8 mouse cellular contexts compared by ENCODE assay signal in genomic region chr12:31074355-31074786, GRCm38 (mm10). TPM values are rescaled to one million over a fixed set of nuclear protein-coding genes. Genes with fewer than 3 reads are reported as not detected.
A peak's percentile ranks its signal among the peaks of the same experiment; 100 is the strongest.
ATAC-seq lines count a peak whose summit lies in the region.
"Not testable (repeated sequence)": the region's sequence is repeated elsewhere in the genome, so short reads cannot be mapped to it uniquely, and the experiment has no call there.
"Had no signal": no experiment of that assay in that cellular context is flagged by ENCODE, and none has a peak within 500 bp of the region (broad histone marks: within the 10 kb centered on the region; RNA-seq: fewer than 3 reads in every experiment).

No protein-coding gene starts in this region.

- H3K9me3 ChIP-seq in embryonic facial prominence, embryonic 12.5 days; forebrain, embryonic 16.5 days (ENCODE audit: control insufficient read depth, low read length); kidney, embryonic 14.5 days (ENCODE audit: control insufficient read depth, low read length); liver, embryonic 12.5 days (replicated peaks); neural tube, embryonic 15.5 days (replicated peaks): not testable (repeated sequence)

- H3K4me1 ChIP-seq in embryonic facial prominence, embryonic 12.5 days, result peaks cover 14% of the 10 kb centered on the region
- peaks cover 16% of the 10 kb centered on the region for H3K4me1 ChIP-seq in forebrain, embryonic 16.5 days (replicated peaks; ENCODE audit: control insufficient read depth, insufficient read depth, low read length)
- not testable (repeated sequence) for H3K4me1 ChIP-seq in kidney, embryonic 14.5 days (ENCODE audit: control insufficient read depth, insufficient read depth, low read length)
- peaks cover 57% of the 10 kb centered on the region for H3K4me1 ChIP-seq in liver, embryonic 12.5 days
- peaks cover 19% of the 10 kb centered on the region for H3K4me1 ChIP-seq in neural tube, embryonic 15.5 days

- H3K4me3 ChIP-seq in embryonic facial prominence, embryonic 12.5 days, result peak overlapping the region; percentile 50
- peak overlapping the region; percentile 46 for H3K4me3 ChIP-seq in forebrain, embryonic 16.5 days (replicated peaks; ENCODE audit: low read length)
- peak overlapping the region; percentile 57 for H3K4me3 ChIP-seq in kidney, embryonic 14.5 days (ENCODE audit: low read length)
- peak overlapping the region; percentile 71 for H3K4me3 ChIP-seq in liver, embryonic 12.5 days
- H3K4me3 ChIP-seq in neural tube, embryonic 15.5 days (replicated peaks), result peak overlapping the region; percentile 46

- not testable (repeated sequence) for H3K36me3 ChIP-seq in embryonic facial prominence, embryonic 12.5 days; forebrain, embryonic 16.5 days (ENCODE audit: control insufficient read depth, insufficient read depth); kidney, embryonic 14.5 days (ENCODE audit: control insufficient read depth, insufficient read depth, low read length); liver, embryonic 12.5 days; neural tube, embryonic 15.5 days

- peaks cover 47% of the 10 kb centered on the region for H3K27me3 ChIP-seq in embryonic facial prominence, embryonic 12.5 days
- peaks cover 34% of the 10 kb centered on the region for H3K27me3 ChIP-seq in forebrain, embryonic 16.5 days (replicated peaks; ENCODE audit: control insufficient read depth, insufficient read depth, low read length)
- peaks cover 29% of the 10 kb centered on the region for H3K27me3 ChIP-seq in kidney, embryonic 14.5 days (ENCODE audit: control insufficient read depth, insufficient read depth, low read length)
- peaks cover 13% of the 10 kb centered on the region for H3K27me3 ChIP-seq in liver, embryonic 12.5 days (replicated peaks)
- H3K27me3 ChIP-seq in neural tube, embryonic 15.5 days (replicated peaks), result peaks cover 47% of the 10 kb centered on the region

- WGBS in embryonic facial prominence, embryonic 12.5 days, result under 1% methylated on average over 17 of the region's 18 CpGs
- WGBS in forebrain, embryonic 16.5 days, result 1% methylated on average over 13 of the region's 18 CpGs
- under 1% methylated on average over 11 of the region's 18 CpGs for WGBS in kidney, embryonic 14.5 days
- WGBS in liver, embryonic 12.5 days (ENCODE audit: insufficient replicate concordance), result under 1% methylated on average over 18 of the region's 18 CpGs
- WGBS in neural tube, embryonic 15.5 days, result under 1% methylated on average over 15 of the region's 18 CpGs

- H3K27ac ChIP-seq in embryonic facial prominence, embryonic 12.5 days; forebrain, embryonic 16.5 days (ENCODE audit: low read length); kidney, embryonic 14.5 days (ENCODE audit: low read depth, low read length); neural tube, embryonic 15.5 days (replicated peaks): not testable (repeated sequence)
- peak overlapping the region; percentile 86 for H3K27ac ChIP-seq in liver, embryonic 12.5 days

- peak; percentile 22; the same call in 1 of the 2 replicates for ATAC-seq in embryonic facial prominence, embryonic 12.5 days (ENCODE audit: insufficient number of reproducible peaks, insufficient read depth, low FRiP score, low TSS enrichment)
- peak; percentile 38; the same call in 1 of the 2 replicates for ATAC-seq in forebrain, embryonic 16.5 days
- peak; percentile 83 to 87 for ATAC-seq in hematopoietic stem cell, adult 5-6 weeks (replicated peaks in 1 of 2; ENCODE audit: insufficient read depth in 1 of 2, low FRiP score in 2 of 2, low TSS enrichment in 1 of 2, low read depth in 1 of 2, poor library complexity in 2 of 2, severe bottlenecking in 2 of 2)
- ATAC-seq in kidney, embryonic 14.5 days (ENCODE audit: low FRiP score, low TSS enrichment), result peak; percentile 22; the same call in 1 of the 2 replicates
- peak; percentile 81 for ATAC-seq in liver, embryonic 12.5 days
- ATAC-seq in megakaryocyte-erythroid progenitor cell, adult 5-6 weeks (replicated peaks; ENCODE audit: low FRiP score, low TSS enrichment, poor library complexity, severe bottlenecking), result peak; percentile 87
- ATAC-seq in neural tube, embryonic 15.5 days (ENCODE audit: low FRiP score), result peak; percentile 48; the same call in 1 of the 2 replicates

- H3K9ac ChIP-seq in embryonic facial prominence, embryonic 12.5 days, result peak overlapping the region; percentile 47; the same call in 1 of the 2 replicates
- H3K9ac ChIP-seq in forebrain, embryonic 16.5 days (replicated peaks; ENCODE audit: low read depth, low read length), result peak overlapping the region; percentile 24
- H3K9ac ChIP-seq in kidney, embryonic 14.5 days (ENCODE audit: low read depth, low read length), result peak overlapping the region; percentile 56
- peak overlapping the region; percentile 77 for H3K9ac ChIP-seq in liver, embryonic 12.5 days
- 0 out of 2 replicates have a peak overlapping the region, but pooled peaks have one; percentile 29 for H3K9ac ChIP-seq in neural tube, embryonic 15.5 days (replicated peaks)

- H3K4me2 ChIP-seq in embryonic facial prominence, embryonic 12.5 days (replicated peaks), result peak overlapping the region; percentile 95
- peak overlapping the region; percentile 89 for H3K4me2 ChIP-seq in forebrain, embryonic 16.5 days (ENCODE audit: low read length)
- peak overlapping the region; percentile 94 for H3K4me2 ChIP-seq in kidney, embryonic 14.5 days (replicated peaks; ENCODE audit: low read depth, low read length)
- peak overlapping the region; percentile 98 for H3K4me2 ChIP-seq in liver, embryonic 12.5 days
- H3K4me2 ChIP-seq in neural tube, embryonic 15.5 days, result peak overlapping the region; percentile 95

RNA-seq across cellular contexts. Expression of gene Fam110c, which starts 0.7 kb away (rescaled TPM):
- polyA plus RNA-seq in embryonic facial prominence, embryonic 12.5 days (2016; fragmentation: Nextera tagmentation; extraction: Ambion mirVana), result 0.24 and 0.74 TPM in 2 replicates
- 0.06 and 0.07 TPM in 2 replicates for polyA plus RNA-seq in forebrain, embryonic 16.5 days (2015; fragmentation: Nextera tagmentation; extraction: Ambion mirVana)
- 6.2 and 8.3 TPM in 2 replicates for total RNA-seq in hematopoietic stem cell, adult 5-6 weeks (2017)
- 2.4 and 3.2 TPM in 2 replicates for polyA plus RNA-seq in kidney, embryonic 14.5 days (2014; fragmentation: Nextera tagmentation; extraction: Ambion mirVana)
- polyA plus RNA-seq in liver, embryonic 12.5 days (2016; fragmentation: Nextera tagmentation; extraction: Ambion mirVana), result 1.3 and 1.4 TPM in 2 replicates
- total RNA-seq in megakaryocyte-erythroid progenitor cell, adult 5-6 weeks (2014; fragmentation: Nextera tagmentation), result 0.35 and 1.1 TPM in 2 replicates
- total RNA-seq in megakaryocyte-erythroid progenitor cell, adult 5-6 weeks (2017), result 3.0 and 3.9 TPM in 2 replicates
- 0.06 and 1.0 TPM in 2 replicates for polyA plus RNA-seq in neural tube, embryonic 15.5 days (2015; fragmentation: Nextera tagmentation; extraction: Ambion mirVana)
- total RNA-seq: left cerebral cortex, adult 8-10 months had no signal

Comparison
In these comparisons a context has a peak if more than half of its experiments do, and no peak if none do; other contexts are left out.
1. ATAC-seq: peak in every context shown above with its lines; median percentile 87 in megakaryocyte-erythroid progenitor cell, adult 5-6 weeks; 85 in hematopoietic stem cell, adult 5-6 weeks; 81 in liver, embryonic 12.5 days; 48 in neural tube, embryonic 15.5 days; 38 in forebrain, embryonic 16.5 days; 22 in embryonic facial prominence, embryonic 12.5 days; 22 in kidney, embryonic 14.5 days.
2. H3K9ac ChIP-seq: peak in every context shown above with its lines; median percentile 77 in liver, embryonic 12.5 days; 56 in kidney, embryonic 14.5 days; 47 in embryonic facial prominence, embryonic 12.5 days; 29 in neural tube, embryonic 15.5 days; 24 in forebrain, embryonic 16.5 days.